Mouse (Mus musculus) small intestine, adult 2 months (tissue): ENCODE results near the gene Vav2.

Experiments used
- CTCF ChIP-seq: fragments of 200-500 bp; IDR thresholded peaks from 2 replicates; pipeline ENCODE4 v1.5.1; 2012; ENCODE audit warnings: low read depth, mild to moderate bottlenecking, control low read depth, inconsistent platforms, low read length, moderate library complexity, mixed read lengths; ENCODE audit not compliant: insufficient replicate concordance, insufficient read length; ENCODE audit errors: extremely low read depth
- POLR2A ChIP-seq: fragments of 200-500 bp; IDR thresholded peaks from 2 replicates; pipeline ENCODE4 v1.6.1; 2012; ENCODE audit warnings: low read depth, mild to moderate bottlenecking, control low read depth, inconsistent platforms, low read length, moderate library complexity

GRCm38 (mm10) chr2:27473061-27473765 lies 46.4 kb upstream of the Vav2 start:
- no peak for TF ChIP-seq CTCF
- no peak for TF ChIP-seq POLR2A
